Mouse (Mus musculus): ENCODE measurements around the gene Olfr980.
"Not testable (repeated sequence)": the region's sequence is repeated elsewhere in the genome, so short reads cannot be mapped to it uniquely, and the experiment has no call there.

Olfr980 gene

GRCm38 (mm10) chr9:40009482-40009881 lies at the start of gene Olfr980:
Gene Olfr980 (minus strand): TSS chr9:40009582.
- no peak for DNase-seq

DNA sequence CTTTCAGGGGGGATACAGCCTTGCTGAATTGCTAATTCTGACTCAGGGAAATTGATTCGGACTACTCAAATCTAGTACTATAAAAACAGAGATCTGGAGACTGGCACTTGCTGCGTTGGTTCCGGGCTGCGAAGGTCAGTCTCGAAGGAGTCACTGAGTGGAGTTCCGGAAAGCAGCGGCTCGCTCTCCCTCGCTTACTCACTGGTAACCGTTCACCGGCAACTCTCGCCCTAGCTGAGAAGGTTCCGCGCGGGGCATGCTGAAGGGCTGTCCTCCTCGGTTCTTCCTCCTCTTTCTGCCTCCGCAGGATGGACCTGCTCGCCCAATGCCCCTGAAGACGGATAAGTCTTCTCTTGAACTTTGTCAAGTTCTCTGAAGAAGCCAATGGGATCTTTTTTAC lies 40.8 kb upstream of the Olfr980 start:
- no peak for DNase-seq

GRCm38 (mm10) chr9:40021164-40021563 lies 11.8 kb upstream of the Olfr980 start, which contains the start of gene Olfr981:
Gene Olfr981 (plus strand): TSS chr9:40021464.
- no peak for DNase-seq

DNA sequence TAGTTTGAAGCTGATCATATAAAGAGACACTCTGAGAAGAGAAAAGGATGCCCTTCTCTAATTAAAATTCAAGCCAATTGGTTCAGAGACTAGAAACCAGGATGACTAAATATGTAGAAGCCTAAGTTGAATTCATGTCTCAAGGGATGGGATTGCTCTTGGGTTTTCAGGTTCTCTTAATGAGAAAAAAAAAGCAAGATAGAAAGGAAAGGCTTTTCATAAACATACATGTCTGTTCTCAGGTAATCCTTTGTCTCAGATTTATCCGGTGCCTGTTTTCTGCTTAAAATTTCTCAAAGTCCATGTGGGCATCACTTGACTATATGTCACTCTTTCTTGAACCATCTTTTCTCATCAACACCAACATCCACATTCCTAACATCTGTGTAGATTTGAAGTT lies 6.0 kb downstream of the Olfr980 start, which contains the start of gene Olfr979:
TSS of gene Olfr979 (minus strand) at position 101 of the 400 bp plus-strand sequence.
- no peak for DNase-seq

DNA sequence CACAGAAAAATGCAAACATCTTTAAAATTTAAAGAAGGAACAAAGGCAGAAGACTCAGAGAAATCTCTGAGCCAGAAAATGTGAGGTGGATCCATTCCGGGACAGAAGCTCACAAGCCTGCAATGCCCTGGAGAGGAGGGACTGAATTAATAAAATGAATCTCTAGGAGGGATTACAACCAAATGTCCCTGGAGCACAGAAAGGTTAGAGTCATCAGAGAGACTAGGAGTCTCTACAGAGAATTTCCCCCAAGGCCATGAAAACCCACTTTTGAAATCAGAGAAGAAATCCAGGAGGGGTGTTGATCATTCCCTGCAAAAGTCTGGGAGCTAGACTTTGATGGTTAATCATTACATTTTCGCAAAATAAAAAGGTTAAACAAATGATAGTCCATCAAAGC lies 17.6 kb downstream of the Olfr980 start, which contains the start of gene Olfr978:
TSS of gene Olfr978 (plus strand) at position 301 of the 400 bp plus-strand sequence.
- DNase-seq, result no peak

- DNase-seq, result not testable (repeated sequence)
Observed at GRCm38 (mm10) chr9:39976581-39977145, 32.7 kb downstream of the Olfr980 start.

DNA sequence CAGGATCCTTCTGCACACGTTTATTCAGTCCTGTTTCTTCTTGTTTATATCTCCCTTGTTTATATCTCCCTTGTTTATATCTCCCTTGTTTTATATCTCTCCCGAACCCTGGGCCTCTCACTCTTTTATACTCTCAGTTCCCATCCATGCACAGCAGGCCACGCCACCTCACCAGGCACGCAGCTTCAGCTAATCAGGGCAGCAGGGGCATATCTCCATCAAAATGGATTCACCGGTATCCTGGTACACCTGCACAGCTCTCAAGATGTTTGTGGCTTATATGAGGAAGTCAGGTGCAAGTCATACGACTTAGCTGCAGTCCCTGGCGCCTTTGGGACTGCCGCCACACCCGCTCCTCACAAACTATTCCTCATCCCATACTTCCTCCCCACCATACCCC lies 48.3 kb downstream of the Olfr980 start, which contains the start of gene Olfr976:
TSS of gene Olfr976 (minus strand) at position 101 of the 400 bp plus-strand sequence.
- DNase-seq, result not testable (repeated sequence)
